Mouse (Mus musculus) testis, adult 2 months (tissue): Measurements from ENCODE around the gene Ptpro.

Experiments
- CTCF ChIP-seq: fragments of 200-500 bp; IDR thresholded peaks from 2 replicates; pipeline ENCODE4 v1.5.1; 2012; ENCODE audit warnings: low read depth, mild to moderate bottlenecking, inconsistent platforms, low read length, moderate library complexity; ENCODE audit not compliant: control insufficient read depth, insufficient read depth, insufficient replicate concordance
- POLR2A ChIP-seq: fragments of 200-500 bp; IDR thresholded peaks from 2 replicates; pipeline ENCODE4 v1.6.1; 2012; ENCODE audit warnings: low read depth, mild to moderate bottlenecking, inconsistent platforms, low read length, moderate library complexity; ENCODE audit not compliant: control insufficient read depth

GRCm38 (mm10) chr6:137331826-137332225 is 79.7 kb downstream of the Ptpro start:
- TF ChIP-seq POLR2A: no peak
- TF ChIP-seq CTCF: no peak
